Mouse (Mus musculus) heart, adult 2 months (tissue): Measurements from ENCODE around the gene Asic3. TPM values are rescaled to one million over a fixed set of nuclear protein-coding genes. Genes with fewer than 3 reads are reported as not detected.

ENCODE experiments used
- DNase-seq, 2 experiments: peaks; one replicate each; pipeline ENCODE4 v3.0.0; 2021
- H3K27ac ChIP-seq: fragments of 200-600 bp; 2 replicates; pipeline ENCODE4 v1.8.1; 2022
- H3K27me3 ChIP-seq: fragments of 200-500 bp; 2 replicates; pipeline ENCODE4 v1.6.1; 2012; ENCODE audit warnings: mild to moderate bottlenecking, low read length, inconsistent platforms, mixed read lengths; ENCODE audit not compliant: control insufficient read depth, insufficient read depth
- H3K36me3 ChIP-seq: fragments of 200-500 bp; 2 replicates; pipeline ENCODE4 v1.6.1; 2012; ENCODE audit warnings: low read length, inconsistent platforms; ENCODE audit not compliant: control insufficient read depth, insufficient read depth
- H3K4me1 ChIP-seq: fragments of 200-500 bp; 2 replicates; pipeline ENCODE4 v1.6.1; 2011; ENCODE audit warnings: low read length; ENCODE audit not compliant: control insufficient read depth, insufficient read depth
- H3K4me3 ChIP-seq: fragments of 200-600 bp; 2 replicates; pipeline ENCODE4 v1.8.1; 2022
- H3K79me2 ChIP-seq: fragments of 200-500 bp; replicated peaks from 2 replicates; pipeline ENCODE4 v1.6.1; 2012; ENCODE audit warnings: mild to moderate bottlenecking, inconsistent platforms, low read length, moderate library complexity, mixed read lengths; ENCODE audit not compliant: control insufficient read depth, insufficient read depth
- H3K9ac ChIP-seq: fragments of 200-500 bp; 2 replicates; pipeline ENCODE4 v1.6.1; 2012; ENCODE audit warnings: low read depth, mild to moderate bottlenecking, control low read depth, inconsistent platforms, low read length, mixed read lengths
- CTCF ChIP-seq: fragments of 200-600 bp; IDR thresholded peaks from 2 replicates; pipeline ENCODE4 v1.8.1; 2022; ENCODE audit warnings: antibody characterized with exemption, mild to moderate bottlenecking, moderate library complexity
- EP300 ChIP-seq: fragments of 200-500 bp; IDR thresholded peaks from 2 replicates; pipeline ENCODE4 v1.6.1; 2011; ENCODE audit warnings: low read depth, low read length, control low read depth; ENCODE audit not compliant: insufficient read depth
- POLR2A ChIP-seq: fragments of 200-500 bp; IDR thresholded peaks from 2 replicates; pipeline ENCODE4 v1.6.1; 2011; ENCODE audit warnings: mild to moderate bottlenecking, low read depth, low read length, control low read depth; ENCODE audit not compliant: insufficient read depth
- WGBS: fragments of 180-500 bp; shearing (Covaris S2); methylation state at CpG from one replicate; pipeline ENCODE4 v1.1.7; 2018; 5-methylcytosine and 5-hydroxymethylcytosine counted together
- intact Hi-C: fragments of 180-260 bp; cut with DNase I; formaldehyde crosslinking; loops from one replicate; pipeline ENCODE4 v1.15.1; 2025
- polyA plus RNA-seq: library from polyadenylated mRNA; depleted of rRNA; stranded (reverse); fragments of >200 nt; gene quantifications from 2 replicates; pipeline ENCODE4 v1.2.3, GENCODE M21; 2012
- total RNA-seq, 2 experiments: library from RNA; stranded (reverse); gene quantifications; 2 replicates each; pipeline ENCODE4 v1.2.3; 2021

The Asic3 gene
- total and polyA plus RNA-seq, 3 experiments = 0.14 to 0.59 TPM; not detected in 1

DNA sequence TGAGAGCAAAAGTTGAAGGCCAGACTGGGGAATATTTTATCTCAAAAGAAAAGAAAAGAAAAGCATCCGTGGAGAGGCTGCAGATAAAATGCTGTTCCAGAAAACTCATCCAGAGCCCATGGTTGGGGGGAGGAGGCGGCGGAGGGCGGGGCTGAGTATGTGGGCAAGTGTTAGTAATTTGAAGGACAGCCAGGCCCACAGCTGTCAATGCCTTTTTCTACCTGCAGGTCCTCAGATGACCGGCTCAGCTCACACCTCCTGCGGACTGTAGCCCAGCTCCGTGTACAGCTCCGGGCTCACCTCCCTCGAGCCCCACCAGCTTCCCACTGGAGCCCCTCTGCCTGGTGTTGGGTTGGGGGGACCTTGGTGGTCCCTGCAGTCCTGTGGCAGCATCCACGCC lies 13.5 kb upstream of the Asic3 start:
- H3K27me3 ChIP-seq = no peaks in the 10 kb centered on the region
- no peaks in the 10 kb centered on the region for H3K36me3 ChIP-seq
- no peaks in the 10 kb centered on the region for H3K79me2 ChIP-seq
- H3K27ac ChIP-seq = no peak overlapping the region
- H3K4me3 ChIP-seq = no peak overlapping the region
- 74% methylated on average over 10 of the region's 10 CpGs for WGBS
- intact Hi-C loops = no loop called here
- no peak for DNase-seq
- H3K9ac ChIP-seq = no peak overlapping the region
- TF ChIP-seq CTCF (no peak), POLR2A (no peak), EP300 (no peak)
- H3K4me1 ChIP-seq = no peaks in the 10 kb centered on the region

DNA sequence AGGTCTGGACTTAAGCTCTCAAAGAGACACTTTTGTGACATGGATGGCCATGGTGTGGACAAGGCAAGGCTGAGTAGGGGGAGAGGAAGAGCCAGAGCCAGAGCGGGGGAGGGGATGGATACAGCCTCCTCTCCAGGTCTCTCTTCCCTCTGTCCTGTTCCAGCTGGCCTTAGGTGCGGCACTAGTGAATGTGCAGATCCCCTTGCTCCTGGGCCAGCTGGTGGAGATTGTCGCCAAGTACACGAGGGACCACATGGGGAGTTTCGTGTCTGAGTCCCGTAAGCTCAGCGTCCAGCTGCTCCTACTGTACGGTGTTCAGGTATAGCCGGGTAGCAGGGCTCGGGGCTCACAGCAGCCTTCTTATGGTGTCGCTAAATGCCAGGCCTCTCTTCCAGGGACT lies 12.8 kb upstream of the Asic3 start:
- DNase-seq = no peak
- no peak for TF ChIP-seq CTCF
- TF ChIP-seq POLR2A = no peak
- TF ChIP-seq EP300 = no peak
- Histone ChIP-seq H3K27ac (no peak overlapping the region), H3K27me3 (no peaks in the 10 kb centered on the region), H3K9ac (no peak overlapping the region), H3K4me3 (no peak overlapping the region), H3K36me3 (no peaks in the 10 kb centered on the region), H3K4me1 (no peaks in the 10 kb centered on the region), H3K79me2 (no peaks in the 10 kb centered on the region)
- intact Hi-C loops = no loop called here
- WGBS = 86% methylated on average over 11 of the region's 11 CpGs

DNA sequence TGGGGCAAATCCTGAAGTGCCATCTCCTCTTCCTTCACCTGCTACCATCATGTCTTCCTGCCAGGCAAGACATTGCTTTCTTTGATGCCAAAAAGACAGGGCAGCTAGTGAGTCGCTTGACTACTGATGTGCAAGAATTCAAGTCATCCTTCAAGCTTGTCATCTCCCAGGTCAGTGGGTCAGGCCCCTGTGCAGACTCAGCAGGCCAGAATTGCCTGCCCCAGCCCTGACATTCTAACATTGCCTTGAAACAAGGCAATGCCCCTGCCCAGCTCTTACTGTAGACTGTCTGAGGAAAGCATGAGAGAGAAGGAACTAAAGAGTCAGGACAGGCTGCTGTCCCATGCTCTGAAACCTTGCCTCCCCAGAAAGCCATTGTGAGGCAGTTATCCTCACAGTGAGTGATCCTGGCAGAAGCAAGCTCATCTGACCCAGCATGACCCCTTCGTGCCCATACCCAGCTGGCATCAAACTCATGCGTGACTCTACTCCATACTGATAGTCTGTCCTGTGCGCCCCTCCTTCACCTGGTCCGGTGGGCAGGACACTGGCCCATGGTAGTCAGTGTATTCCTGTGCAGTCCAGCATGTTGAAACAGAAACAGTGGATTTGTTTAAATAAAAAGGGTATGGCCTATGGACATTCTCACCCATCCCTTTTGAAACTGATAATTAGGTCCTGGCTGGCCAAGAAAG lies 12.1 kb upstream of the Asic3 start:
- WGBS = 79% methylated on average over 5 of the region's 5 CpGs
- Histone ChIP-seq H3K27me3 (no peaks in the 10 kb centered on the region), H3K36me3 (no peaks in the 10 kb centered on the region), H3K79me2 (no peaks in the 10 kb centered on the region), H3K4me1 (no peaks in the 10 kb centered on the region), H3K4me3 (no peak overlapping the region), H3K27ac (no peak overlapping the region), H3K9ac (no peak overlapping the region)
- no peak for DNase-seq
- TF ChIP-seq EP300 (no peak), POLR2A (no peak), CTCF (no peak)
- intact Hi-C loops = no loop called here

- Histone ChIP-seq H3K4me1 (no peaks in the 10 kb centered on the region), H3K27ac (no peak overlapping the region), H3K27me3 (no peaks in the 10 kb centered on the region), H3K4me3 (no peak overlapping the region), H3K9ac (no peak overlapping the region), H3K36me3 (no peaks in the 10 kb centered on the region), H3K79me2 (no peaks in the 10 kb centered on the region)
- DNase-seq = no peak
- TF ChIP-seq EP300 = no peak
- no peak for TF ChIP-seq CTCF
- TF ChIP-seq POLR2A = no peak
- WGBS = 56% methylated on average over 9 of the region's 9 CpGs
- intact Hi-C loops = no loop called here
These were observed 11.2 kb upstream of the Asic3 start for GRCm38 (mm10) chr5:24401969-24402368.

GRCm38 (mm10) chr5:24404594-24405360 lies 8.4 kb upstream of the Asic3 start:
- Histone ChIP-seq H3K9ac (no peak overlapping the region), H3K27ac (no peak overlapping the region), H3K27me3 (no peaks in the 10 kb centered on the region), H3K4me3 (no peak overlapping the region), H3K4me1 (no peaks in the 10 kb centered on the region; the same call in 1 of the 2 replicates), H3K79me2 (no peaks in the 10 kb centered on the region), H3K36me3 (no peaks in the 10 kb centered on the region)
- intact Hi-C loops = no loop called here
- DNase-seq = no peak
- TF ChIP-seq POLR2A = no peak
- no peak for TF ChIP-seq EP300
- no peak for TF ChIP-seq CTCF
- 67% methylated on average over 6 of the region's 6 CpGs for WGBS

DNA sequence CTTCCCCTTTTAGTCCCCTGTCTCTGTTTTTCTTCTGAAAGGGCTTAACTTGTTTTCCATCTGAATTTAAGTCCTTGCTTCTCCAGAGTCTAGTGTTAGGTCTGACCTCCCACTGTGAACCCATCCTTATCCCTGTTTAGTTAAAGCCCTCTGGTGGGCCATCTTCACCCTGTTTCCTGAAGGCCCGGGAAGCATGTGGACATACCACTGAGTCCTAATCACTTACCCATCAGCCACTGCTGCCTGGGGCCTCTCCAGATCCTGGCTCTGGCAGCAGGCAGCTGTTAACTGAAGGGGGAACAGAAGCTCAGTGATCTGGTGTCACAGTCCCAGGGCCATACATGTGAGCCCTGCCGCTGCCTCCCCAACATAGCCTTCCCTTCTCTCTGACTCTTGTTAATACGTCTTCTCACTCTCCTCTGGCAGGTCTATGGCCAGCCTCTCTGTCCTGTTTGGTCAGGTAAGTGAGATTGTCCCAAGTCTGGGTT lies 7.8 kb upstream of the Asic3 start:
- intact Hi-C loops = no loop called here
- H3K9ac ChIP-seq = no peak overlapping the region
- no peaks in the 10 kb centered on the region for H3K27me3 ChIP-seq
- TF ChIP-seq EP300 (no peak), POLR2A (no peak), CTCF (no peak)
- no peaks in the 10 kb centered on the region for H3K79me2 ChIP-seq
- H3K36me3 ChIP-seq = no peaks in the 10 kb centered on the region
- no peaks in the 10 kb centered on the region; the same call in 1 of the 2 replicates for H3K4me1 ChIP-seq
- no peak for DNase-seq
- WGBS = 51% methylated on average over 3 of the region's 3 CpGs
- H3K4me3 ChIP-seq = no peak overlapping the region
- H3K27ac ChIP-seq = no peak overlapping the region
